Mouse (Mus musculus) cerebellum, adult 2 months (tissue): Measurements from ENCODE around the gene Trmt2a.

Source experiments
- CTCF ChIP-seq: fragments of 200-500 bp; IDR thresholded peaks from 2 replicates; pipeline ENCODE4 v1.5.1; 2011; ENCODE audit warnings: low read depth, mild to moderate bottlenecking, control low read depth, low read length, moderate library complexity, borderline replicate concordance; ENCODE audit not compliant: insufficient read depth
- POLR2A ChIP-seq: fragments of 200-500 bp; IDR thresholded peaks from 2 replicates; pipeline ENCODE4 v1.6.1; 2011; ENCODE audit warnings: low read length, control low read depth, borderline replicate concordance; ENCODE audit not compliant: insufficient read depth

GRCm38 (mm10) chr16:18288581-18289061 lies 40.1 kb downstream of the Trmt2a start:
- TF ChIP-seq POLR2A (no peak), CTCF (no peak)
